Mouse (Mus musculus) neural tube, embryonic 10.5 days (tissue): ENCODE results near the gene Acad10.
"Not testable (repeated sequence)": the region's sequence is repeated elsewhere in the genome, so short reads cannot be mapped to it uniquely, and the experiment has no call there.

Experiments used
- DNase-seq: peaks from one replicate; pipeline ENCODE4 v3.0.0-alpha.2; 2017; ENCODE audit warnings: low spot score; ENCODE audit errors: extremely low spot score

The Acad10 gene

GRCm38 (mm10) chr5:121660897-121661254 lies 562 bp upstream of the Acad10 start:
- no peak for DNase-seq

DNA sequence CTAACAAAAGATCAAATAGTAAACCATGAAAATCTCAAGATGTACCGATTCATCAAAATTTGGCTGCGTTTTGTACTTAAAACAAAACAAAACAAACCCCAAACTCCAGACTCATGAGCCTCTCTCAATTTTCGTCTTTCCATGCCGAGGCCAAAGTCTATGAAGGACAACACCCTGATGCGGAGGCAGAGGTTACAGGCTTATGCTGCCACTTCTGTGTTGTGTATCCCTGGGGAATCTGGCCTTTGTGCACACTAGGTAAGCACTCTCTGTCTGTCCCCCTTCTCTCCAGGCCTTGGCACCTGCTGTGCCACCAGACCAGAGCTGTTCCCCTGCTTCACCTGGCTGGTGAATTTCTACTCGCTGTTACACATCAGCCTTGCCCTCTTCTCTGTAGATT lies 2.7 kb downstream of the Acad10 start:
- DNase-seq, result not testable (repeated sequence)

DNA sequence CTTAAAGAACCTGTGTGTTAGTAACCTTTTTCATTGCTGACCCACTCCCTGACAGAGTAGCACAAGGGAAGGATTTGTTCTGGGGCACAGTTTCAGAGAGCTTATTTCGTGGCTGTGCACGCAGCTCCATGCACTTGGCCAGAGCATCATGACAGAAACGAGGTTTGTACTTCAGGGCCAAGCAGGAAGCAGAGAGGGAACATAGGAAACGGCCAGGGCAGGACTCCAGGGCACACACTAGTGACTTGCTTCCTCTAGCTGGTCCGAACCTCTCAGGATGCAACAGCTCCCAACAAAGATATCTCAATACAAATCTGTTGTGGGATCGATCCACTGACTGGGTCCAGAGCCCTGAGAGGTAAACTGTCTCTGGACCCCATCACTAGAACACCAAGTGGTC lies 3.4 kb downstream of the Acad10 start:
- DNase-seq, result not testable (repeated sequence)

DNA sequence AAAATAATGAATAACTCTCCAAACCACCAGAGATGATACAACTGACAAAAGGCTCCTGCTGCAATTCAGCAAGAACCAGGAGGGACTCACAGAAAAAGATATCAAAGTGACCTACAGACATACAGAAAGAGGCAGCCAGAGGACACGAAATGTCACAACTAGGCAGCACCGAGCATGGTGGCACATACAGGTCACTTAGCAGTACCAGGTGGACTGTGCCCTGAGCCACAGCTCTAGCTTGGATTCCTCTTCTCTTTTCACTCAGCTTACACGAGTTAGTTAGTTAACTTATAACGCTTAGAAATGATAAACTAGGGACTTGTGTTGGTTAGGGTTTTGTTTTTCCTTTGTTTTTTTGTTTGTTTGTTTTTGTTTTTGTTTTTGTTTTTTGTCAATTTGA lies 5.8 kb downstream of the Acad10 start:
- no peak for DNase-seq

GRCm38 (mm10) chr5:121649134-121649533 lies 11.2 kb downstream of the Acad10 start:
- no peak for DNase-seq

- DNase-seq, result no peak
Measured at GRCm38 (mm10) chr5:121639601-121640000, 20.7 kb downstream of the Acad10 start.

GRCm38 (mm10) chr5:121637296-121637695 lies 23.0 kb downstream of the Acad10 start:
- no peak for DNase-seq

GRCm38 (mm10) chr5:121634668-121635067 lies 25.6 kb downstream of the Acad10 start:
- no peak for DNase-seq

- DNase-seq, result no peak
Measured at GRCm38 (mm10) chr5:121632804-121633203, 27.5 kb downstream of the Acad10 start.

DNA sequence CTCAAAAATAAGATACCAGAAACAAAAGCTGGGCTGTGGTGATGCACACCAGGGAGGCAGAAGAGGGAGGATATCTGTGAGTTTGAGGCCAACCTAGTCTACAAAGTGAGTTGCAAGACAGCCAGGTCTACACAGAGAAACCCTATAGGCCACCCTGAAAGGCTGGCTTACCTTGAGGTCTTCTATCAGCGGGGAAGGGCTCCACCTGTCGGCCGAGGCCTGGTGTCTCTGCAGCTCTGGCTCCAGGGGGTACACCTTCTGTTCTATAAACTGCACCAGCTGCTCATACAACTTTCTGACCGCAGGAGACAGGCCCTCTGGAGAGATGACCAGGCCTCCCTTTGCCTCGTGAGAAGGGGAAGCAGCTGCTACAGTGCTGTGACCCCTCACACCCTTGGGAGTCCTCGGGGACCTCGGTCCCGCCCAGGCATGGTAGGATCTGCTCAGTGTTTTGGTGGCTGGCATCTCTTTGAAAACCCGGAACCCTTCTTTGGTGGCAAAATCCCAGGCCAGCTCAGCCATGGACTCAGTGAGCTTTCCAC lies 29.1 kb downstream of the Acad10 start:
- DNase-seq, result not testable (repeated sequence)

GRCm38 (mm10) chr5:121627871-121628270 lies 32.4 kb downstream of the Acad10 start:
- DNase-seq, result peak; percentile 72

DNA sequence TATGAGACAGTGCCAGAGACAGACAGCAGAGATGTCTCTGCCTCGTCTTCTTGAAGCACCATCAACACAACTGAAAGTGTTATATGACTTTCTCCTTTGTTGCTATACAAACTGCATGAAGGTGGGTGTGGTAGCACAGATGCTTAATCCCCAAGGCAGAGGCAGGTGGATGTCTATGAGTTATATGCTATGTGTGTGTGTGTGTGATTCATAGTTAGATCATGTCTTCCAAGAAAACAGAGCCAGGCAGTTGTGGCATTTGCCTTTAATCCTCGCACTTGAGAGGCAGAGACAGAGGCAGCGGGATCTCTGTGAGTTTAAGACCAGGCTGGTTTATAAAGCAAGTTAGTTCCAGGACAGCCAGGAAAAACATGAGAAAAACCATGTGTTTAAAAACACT lies 37.1 kb downstream of the Acad10 start:
- DNase-seq, result no peak

DNA sequence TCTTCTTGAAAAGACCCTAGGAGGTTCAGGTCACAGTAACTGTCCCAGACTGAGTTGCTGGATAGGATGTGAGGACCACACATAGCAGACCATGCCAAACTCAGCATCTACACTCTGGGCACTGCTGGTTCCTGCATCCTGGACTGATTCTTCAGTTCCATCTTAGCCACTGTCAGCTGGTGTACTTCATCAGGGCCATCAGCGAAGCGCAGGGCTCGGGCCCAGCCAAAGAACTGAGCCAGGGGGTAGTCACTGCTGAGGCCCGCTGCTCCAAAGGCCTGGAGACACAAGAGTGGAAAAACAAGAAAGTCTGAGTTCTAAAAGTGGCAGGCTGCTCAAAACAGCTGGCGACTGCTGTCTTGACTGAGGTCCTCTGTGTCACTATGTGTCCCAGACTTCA lies 39.2 kb downstream of the Acad10 start:
- DNase-seq, result no peak

DNA sequence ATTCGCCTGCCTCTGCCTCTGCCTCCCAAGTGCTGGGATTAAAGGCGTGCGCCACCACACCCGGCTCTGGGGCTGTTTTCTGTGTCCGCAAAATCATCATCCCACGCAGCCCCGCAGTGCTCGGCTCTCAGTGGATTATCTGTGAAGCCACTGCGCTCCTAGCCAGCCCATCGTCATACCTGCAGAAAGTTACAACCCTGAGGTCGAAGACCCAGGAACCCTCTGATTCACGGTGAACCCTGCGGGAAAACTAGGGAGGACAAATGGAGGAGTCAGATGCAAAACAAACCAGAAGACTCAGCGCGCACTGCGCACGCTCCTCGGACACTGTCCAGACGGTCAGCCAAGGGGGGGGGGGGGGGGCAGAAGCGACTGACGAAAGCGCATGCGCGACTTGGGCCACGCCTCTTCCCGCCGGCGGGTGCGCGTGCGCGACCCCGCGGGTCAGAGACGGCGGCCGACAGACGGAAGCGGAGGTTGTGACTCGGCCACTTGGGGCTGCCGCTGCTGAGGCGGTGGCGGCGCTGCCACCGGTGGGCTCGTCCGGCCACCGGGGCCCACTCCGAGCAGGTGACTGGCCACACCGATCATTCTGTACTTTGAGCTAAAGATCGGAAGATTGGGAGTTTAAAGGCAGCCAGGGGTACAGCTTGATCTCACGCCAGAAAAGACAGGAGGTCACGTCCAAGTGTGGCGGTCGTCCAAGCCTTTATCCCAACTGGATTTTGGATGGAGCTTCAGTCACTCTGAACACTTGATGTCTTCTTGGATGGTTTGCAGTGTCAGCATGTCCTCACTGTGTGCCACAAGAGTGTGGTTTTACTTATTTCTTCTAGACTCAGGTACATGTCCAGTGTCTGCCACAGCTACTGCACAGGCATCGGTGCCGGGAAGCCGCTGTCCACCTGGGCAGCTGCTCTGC lies 41.5 kb downstream of the Acad10 start, which contains the start of gene Acad12:
TSS of gene Acad12 (minus strand) at position 347 of the 922 bp plus-strand sequence.
- peak; percentile 96 for DNase-seq

GRCm38 (mm10) chr5:121614921-121615320 lies 45.4 kb downstream of the Acad10 start:
- not testable (repeated sequence) for DNase-seq

DNA sequence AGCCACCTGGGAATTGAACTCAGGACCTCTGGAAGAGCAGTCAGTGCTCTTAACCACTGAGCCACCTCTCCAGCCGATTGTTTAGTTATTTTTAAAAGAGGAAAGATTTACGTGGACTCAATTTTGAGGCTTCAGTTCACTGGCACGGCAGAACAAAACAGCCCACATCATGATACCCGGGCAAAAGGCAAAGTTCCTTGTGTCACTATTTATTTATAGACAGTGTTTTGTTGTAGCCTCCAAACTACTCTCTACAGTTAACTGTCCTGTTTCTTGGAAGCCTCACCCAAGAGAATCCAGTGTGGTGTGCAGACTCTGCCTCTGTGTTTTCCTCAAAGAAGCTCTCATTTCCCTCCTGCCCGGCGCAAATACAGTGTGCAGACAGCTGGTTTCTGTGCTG lies 48.3 kb downstream of the Acad10 start:
- DNase-seq, result no peak

DNA sequence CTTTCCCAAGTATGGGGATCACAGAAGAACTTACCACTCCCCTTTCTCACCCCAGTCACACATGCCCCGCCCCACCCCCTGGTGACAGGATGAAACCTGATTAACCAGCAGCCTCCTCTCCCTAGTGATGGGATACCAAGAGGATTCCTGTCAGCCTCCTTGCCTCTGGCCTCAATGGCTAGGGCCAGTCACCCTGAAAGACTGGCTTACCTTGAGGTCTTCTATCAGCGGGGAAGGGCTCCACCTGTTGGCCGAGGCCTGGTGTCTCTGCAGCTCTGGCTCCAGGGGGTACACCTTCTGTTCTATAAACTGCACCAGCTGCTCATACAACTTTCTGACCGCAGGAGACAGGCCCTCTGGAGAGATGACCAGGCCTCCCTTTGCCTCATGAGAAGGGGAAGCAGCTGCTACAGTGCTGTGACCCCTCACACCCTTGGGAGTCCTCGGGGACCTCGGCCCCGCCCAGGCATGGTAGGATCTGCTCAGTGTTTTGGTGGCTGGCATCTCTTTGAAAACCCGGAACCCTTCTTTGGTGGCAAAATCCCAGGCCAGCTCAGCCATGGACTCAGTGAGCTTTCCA lies 50.7 kb downstream of the Acad10 start:
- DNase-seq, result not testable (repeated sequence)

- peak; percentile 81 for DNase-seq
Measured at GRCm38 (mm10) chr5:121606151-121606550, 54.2 kb downstream of the Acad10 start.

DNA sequence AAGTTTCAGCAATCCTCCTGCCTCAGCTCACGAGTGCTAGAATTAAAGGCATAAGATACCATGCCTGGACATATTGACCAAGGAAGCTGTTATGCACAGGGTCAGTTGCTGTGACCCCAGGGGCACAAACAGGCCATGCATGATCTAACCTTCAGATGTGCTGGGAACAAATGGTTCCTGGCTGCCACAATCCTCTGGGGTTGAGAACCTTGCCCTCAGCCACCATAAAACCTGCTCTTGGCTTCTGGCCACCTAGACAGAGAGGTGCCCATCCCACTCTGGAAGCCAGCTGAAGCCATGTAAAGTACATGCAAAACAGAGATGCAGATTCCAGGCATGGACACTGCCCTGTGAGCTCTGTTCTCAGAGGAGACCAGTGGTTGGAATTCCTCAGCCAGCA lies 56.5 kb downstream of the Acad10 start:
- not testable (repeated sequence) for DNase-seq

- DNase-seq, result peak; percentile 86
Measured at GRCm38 (mm10) chr5:121601547-121602299, 58.6 kb downstream of the Acad10 start.

DNA sequence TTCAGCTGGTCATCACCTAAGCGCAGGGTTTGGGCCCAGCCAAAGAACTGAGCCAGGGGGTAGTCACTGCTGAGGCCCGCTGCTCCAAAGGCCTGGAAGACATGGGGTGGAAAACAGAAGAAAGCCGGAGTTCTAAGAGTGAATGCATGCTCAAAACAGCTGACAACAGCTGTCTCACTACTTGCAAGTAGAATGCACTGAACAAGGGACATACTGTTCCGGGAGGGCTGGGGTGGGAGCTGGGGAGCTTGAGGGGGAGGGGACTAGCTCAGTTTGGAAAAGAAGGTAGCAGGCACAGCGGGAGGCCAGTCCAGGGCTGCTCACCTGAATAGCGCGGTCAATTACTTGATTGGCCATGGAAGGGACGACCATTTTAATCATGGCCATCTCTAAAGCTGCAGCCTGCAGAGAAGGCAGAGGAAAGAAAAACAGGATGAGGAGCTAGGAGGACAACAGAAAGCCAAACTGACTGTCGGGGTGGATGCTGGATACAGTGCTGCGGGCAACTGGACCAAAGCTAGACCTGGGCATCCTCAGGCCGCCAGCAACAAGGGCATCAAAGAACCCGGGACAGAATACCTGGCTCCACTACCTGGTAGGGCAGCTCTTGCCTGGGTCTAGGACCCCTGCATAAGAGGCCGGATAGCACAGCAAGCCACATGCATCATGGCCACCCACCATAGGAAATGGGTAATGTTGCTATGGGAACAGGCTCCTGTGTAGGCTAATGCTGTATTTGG lies 61.3 kb downstream of the Acad10 start:
- no peak for DNase-seq
